Mouse (Mus musculus): Measurements from ENCODE around the gene Fam13c.
"Not testable (repeated sequence)": the region's sequence is repeated elsewhere in the genome, so short reads cannot be mapped to it uniquely, and the experiment has no call there.

Fam13c gene

GRCm38 (mm10) chr10:70439676-70440521 is at the start of gene Fam13c:
Gene Fam13c (plus strand): TSS chr10:70440481.
- DNase-seq (ENCODE audit: low spot score), result peak; percentile 8

GRCm38 (mm10) chr10:70395900-70396299 is 44.4 kb upstream of the Fam13c start:
- DNase-seq (ENCODE audit: low spot score), result no peak

GRCm38 (mm10) chr10:70398224-70398623 is 42.1 kb upstream of the Fam13c start:
- no peak for DNase-seq (ENCODE audit: low spot score)

GRCm38 (mm10) chr10:70402006-70402405 is 38.3 kb upstream of the Fam13c start:
- DNase-seq (ENCODE audit: low spot score), result no peak

GRCm38 (mm10) chr10:70402711-70403110 is 37.6 kb upstream of the Fam13c start:
- no peak for DNase-seq (ENCODE audit: low spot score)

- no peak for DNase-seq (ENCODE audit: low spot score)
Measured at GRCm38 (mm10) chr10:70417811-70418486, 22.3 kb upstream of the Fam13c start.

- DNase-seq (ENCODE audit: low spot score), result no peak
Measured at GRCm38 (mm10) chr10:70419282-70420264, 20.7 kb upstream of the Fam13c start.

GRCm38 (mm10) chr10:70426373-70426772 is 13.9 kb upstream of the Fam13c start:
- DNase-seq (ENCODE audit: low spot score), result no peak

GRCm38 (mm10) chr10:70428121-70428662 is 12.1 kb upstream of the Fam13c start:
- no peak for DNase-seq (ENCODE audit: low spot score)

GRCm38 (mm10) chr10:70429341-70429740 is 10.9 kb upstream of the Fam13c start:
- no peak for DNase-seq (ENCODE audit: low spot score)

- no peak for DNase-seq (ENCODE audit: low spot score)
Measured at GRCm38 (mm10) chr10:70433334-70433733, 6.9 kb upstream of the Fam13c start.

- DNase-seq (ENCODE audit: low spot score), result not testable (repeated sequence)
Measured at GRCm38 (mm10) chr10:70433736-70434135, 6.5 kb upstream of the Fam13c start.

- DNase-seq (ENCODE audit: low spot score), result no peak
Measured at GRCm38 (mm10) chr10:70436656-70437055, 3.6 kb upstream of the Fam13c start.

- DNase-seq (ENCODE audit: low spot score), result no peak
Measured at GRCm38 (mm10) chr10:70437289-70437688, 3.0 kb upstream of the Fam13c start.

GRCm38 (mm10) chr10:70440639-70441461 is 569 bp downstream of the Fam13c start:
- DNase-seq (ENCODE audit: low spot score), result peak; percentile 15

- no peak for DNase-seq (ENCODE audit: low spot score)
Measured at GRCm38 (mm10) chr10:70442156-70442555, 1.9 kb downstream of the Fam13c start.

- no peak for DNase-seq (ENCODE audit: low spot score)
Measured at GRCm38 (mm10) chr10:70442623-70443022, 2.3 kb downstream of the Fam13c start.

- no peak for DNase-seq (ENCODE audit: low spot score)
Measured at GRCm38 (mm10) chr10:70447787-70448186, 7.5 kb downstream of the Fam13c start.

GRCm38 (mm10) chr10:70449206-70449605 is 8.9 kb downstream of the Fam13c start:
- DNase-seq (ENCODE audit: low spot score), result peak; percentile 14

- no peak for DNase-seq (ENCODE audit: low spot score)
Measured at GRCm38 (mm10) chr10:70455886-70456305, 15.6 kb downstream of the Fam13c start.

Data from yolk sac, embryonic 10.5 days (tissue).